Mouse (Mus musculus) left cerebral cortex, postnatal 25 days (tissue): ENCODE data around the gene Fbxo9. TPM values are rescaled to one million over a fixed set of nuclear protein-coding genes. Genes with fewer than 3 reads are reported as not detected.

ENCODE experiments used
- total RNA-seq, 2 experiments: library from RNA; stranded (reverse); gene quantifications; 2 replicates each; pipeline ENCODE4 v1.2.3; 2021

Gene Fbxo9
- total RNA-seq, 2 experiments from 2014 or later, result 112 to 125 TPM

Other genes with a start within 250 kb of the Fbxo9 start
- gene Elovl5, start 191.7 kb downstream of the Fbxo9 start, total RNA-seq, result 10 to 100 TPM; 67.0 to 71.9 TPM
- not detected for gene Gcm1, start 57.1 kb downstream of the Fbxo9 start, total RNA-seq
- 10 to 100 TPM; 18.7 to 19.8 TPM for gene Ick, start 127 bp upstream of the Fbxo9 start, total RNA-seq
- 10 to 100 TPM; 34.1 to 36.3 TPM for gene Gsta4, start 73.7 kb upstream of the Fbxo9 start, total RNA-seq
- not detected for gene Gsta1, start 121.6 kb upstream of the Fbxo9 start, total RNA-seq
- gene Gm3776, start 148.1 kb upstream of the Fbxo9 start, total RNA-seq, result not detected
- gene Gm10639, start 180.9 kb upstream of the Fbxo9 start, total RNA-seq, result not detected
- gene Omt2a, start 205.7 kb upstream of the Fbxo9 start, total RNA-seq, result not detected
- not detected for gene Omt2b, start 218.5 kb upstream of the Fbxo9 start, total RNA-seq
- gene Gsta2, start 246.7 kb upstream of the Fbxo9 start, total RNA-seq, result under 1 TPM in 1 of 2 experiments, not detected in 1; 0.43 TPM